Mouse (Mus musculus) layer of hippocampus, postnatal 14 days (tissue): Measurements from ENCODE around the gene Samd5. TPM values are rescaled to one million over a fixed set of nuclear protein-coding genes. Genes with fewer than 3 reads are reported as not detected.

Source experiments
- DNase-seq, 2 experiments: peaks; one replicate each; pipeline ENCODE4 v3.0.0; 2021 to 2022; ENCODE audit warnings: low spot score in 2 of 2, mixed read lengths in 1 of 2
- long read RNA-seq, 2 experiments: library from polyadenylated mRNA; stranded (forward); transcript quantifications; one replicate each; pipeline ENCODE4 v2.0.0; 2021
- total RNA-seq, 2 experiments: library from RNA; stranded (reverse); gene quantifications; 2 replicates each; pipeline ENCODE4 v1.2.3; 2021

Gene Samd5
- 10 to 100 TPM; 15.2 to 16.1 TPM for total RNA-seq
- long read RNA-seq, experiment 1, full-length matches to known transcripts = 4 of 4 reads
- long read RNA-seq, experiment 1, partial matches to known transcripts = 0 of 4 reads
- long read RNA-seq, experiment 1, other reads (novel, unspliced or antisense) = 0 of 4 reads
- long read RNA-seq, experiment 2, full-length matches to known transcripts = 1 of 3 reads
- long read RNA-seq, experiment 2, partial matches to known transcripts = 0 of 3 reads
- long read RNA-seq, experiment 2, other reads (novel, unspliced or antisense) = 2 of 3 reads

DNA sequence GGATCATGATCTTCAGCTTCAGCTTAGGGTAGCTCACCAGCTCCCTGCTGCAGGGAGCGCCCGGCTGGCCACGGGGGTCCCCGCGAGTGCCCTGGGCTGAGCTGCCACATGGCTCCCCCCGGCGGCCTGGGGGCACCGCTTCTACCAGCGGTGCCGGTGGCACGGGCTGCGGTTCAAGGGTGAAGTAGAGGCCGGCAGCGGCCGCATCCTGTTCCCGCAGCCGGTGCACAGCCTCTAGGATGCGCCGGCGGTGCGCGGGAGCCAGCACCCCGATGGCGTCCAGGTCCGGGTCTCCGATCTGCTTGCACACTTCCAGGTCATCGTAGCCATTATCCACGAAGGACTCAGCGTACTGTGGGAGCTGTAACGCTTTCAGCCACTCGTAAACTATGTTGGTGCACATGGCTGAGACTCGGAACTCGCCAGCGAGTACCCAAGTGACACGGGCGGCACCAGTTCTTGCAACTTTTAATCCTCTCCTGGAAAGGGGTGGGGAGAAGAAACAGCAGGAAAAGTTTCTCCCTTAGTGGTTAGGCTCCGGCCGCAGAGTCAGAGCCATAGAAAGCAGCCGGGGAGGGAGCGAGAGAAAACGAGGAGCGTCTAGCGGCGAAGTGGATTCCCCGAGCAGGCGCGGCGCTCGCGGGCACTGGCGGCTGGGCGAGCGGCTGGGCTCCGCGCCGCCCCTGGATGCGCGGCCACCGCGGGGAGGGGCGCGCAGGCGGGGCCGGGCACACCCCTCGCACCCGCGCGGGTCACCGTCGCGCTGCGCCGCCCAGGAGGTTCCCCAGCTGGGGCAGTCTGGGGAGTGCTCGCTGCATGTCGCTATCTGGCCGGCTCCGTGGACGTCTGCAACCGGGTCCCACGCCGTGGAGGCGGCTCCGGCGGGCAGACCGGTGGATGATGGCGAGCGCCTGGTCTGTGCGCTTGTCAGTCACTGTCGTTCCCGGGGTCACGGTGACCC, at the start of gene Samd5:
Gene Samd5, minus strand, starts transcription at position 648 of the 961 bp plus-strand sequence.
- peak; percentile 50 to 58 for DNase-seq

DNA sequence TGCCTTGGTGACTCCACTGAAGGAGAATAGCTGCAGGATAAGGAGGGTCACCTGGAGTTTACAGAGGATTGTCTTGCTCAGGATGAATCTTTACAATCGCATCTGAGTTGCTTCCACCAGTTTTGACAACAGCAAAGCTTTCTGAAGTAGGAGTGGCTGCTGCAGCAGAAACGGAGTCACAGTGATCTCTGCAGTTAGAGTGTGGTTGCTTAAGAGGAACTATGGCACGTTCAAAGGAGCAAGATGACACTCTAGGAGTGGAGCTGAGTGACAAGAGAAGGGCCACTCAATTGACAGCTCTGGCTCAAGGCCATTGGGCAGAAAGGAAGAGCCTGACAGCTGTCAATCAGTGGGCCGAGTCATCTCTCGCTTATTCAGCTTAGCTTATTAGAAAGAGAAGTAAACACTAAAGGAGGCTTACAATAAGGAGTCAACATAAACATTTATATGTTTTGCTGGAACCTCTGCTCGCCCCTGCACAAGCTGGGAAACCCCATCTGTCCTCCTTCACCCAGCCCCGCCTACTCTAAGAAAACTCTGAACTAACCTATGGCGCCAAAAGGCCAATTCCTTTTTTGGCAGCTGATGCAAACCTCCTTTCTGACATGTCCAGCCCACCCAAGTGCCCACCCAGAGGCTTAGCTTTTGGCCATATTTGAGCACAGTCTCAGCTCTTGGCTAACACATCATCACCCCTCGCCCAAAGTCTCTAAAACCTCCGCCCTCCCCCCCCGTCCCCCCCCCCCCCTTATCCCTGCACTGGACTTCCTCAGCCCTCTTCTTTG, 47.7 kb upstream of the Samd5 start:
- DNase-seq = no peak

DNA sequence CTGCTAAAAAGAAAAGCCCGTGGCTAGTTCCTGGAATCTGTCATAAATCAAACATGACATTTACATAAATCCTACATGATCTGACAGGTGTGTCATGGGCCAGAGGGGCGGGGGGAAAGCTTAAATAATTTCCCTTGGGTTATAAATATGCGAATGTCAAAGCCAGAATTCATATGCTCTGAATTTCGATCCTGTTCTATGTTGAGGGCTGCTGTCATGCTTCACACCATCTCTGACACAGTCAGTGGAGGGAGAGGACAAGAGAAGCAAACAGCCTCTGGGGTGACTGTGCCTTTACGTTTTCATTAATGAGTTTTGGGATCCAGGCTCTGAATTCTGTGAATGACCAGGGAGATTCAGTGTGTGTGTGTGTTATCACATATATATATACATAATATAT, 45.0 kb upstream of the Samd5 start:
- no peak for DNase-seq

DNA sequence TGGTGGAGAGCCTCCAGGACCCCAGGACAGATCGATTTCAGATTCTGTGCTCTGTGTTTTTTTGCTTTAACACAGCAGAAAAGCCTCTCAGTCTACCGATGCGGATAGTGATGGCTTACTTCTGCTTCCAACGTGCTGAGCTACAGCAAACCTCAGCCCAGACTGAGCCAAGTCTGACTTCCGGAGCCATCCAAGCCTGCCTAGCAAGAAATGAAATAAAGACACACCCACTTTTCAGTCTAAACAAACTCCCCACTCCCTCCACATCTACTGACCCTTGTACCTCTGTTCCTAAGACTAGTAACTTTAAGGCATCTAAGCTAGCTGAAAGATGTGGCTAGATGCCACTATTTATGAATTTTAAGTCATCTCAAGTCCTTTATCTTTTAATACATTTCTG, 43.1 kb upstream of the Samd5 start:
- DNase-seq = no peak

DNA sequence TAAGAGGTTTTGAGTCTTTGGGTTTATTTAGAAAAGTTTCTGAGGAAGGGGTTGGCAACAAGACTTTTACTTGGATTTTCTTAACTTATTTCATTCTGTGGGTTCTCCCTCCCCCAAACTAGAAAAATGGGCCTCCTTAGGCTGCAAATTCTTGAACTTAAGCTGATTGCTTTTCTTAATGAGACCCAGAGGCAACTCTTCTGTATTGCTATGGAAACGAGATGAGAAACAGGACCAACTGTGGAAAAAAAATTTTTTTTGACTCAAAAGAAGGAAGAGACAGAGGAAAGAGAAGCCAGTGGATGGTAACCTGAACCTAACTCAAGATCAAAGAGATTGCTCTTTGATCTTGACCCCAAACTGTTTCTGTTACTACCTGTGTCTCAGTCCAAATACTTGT, 29.9 kb upstream of the Samd5 start:
- DNase-seq = no peak

DNA sequence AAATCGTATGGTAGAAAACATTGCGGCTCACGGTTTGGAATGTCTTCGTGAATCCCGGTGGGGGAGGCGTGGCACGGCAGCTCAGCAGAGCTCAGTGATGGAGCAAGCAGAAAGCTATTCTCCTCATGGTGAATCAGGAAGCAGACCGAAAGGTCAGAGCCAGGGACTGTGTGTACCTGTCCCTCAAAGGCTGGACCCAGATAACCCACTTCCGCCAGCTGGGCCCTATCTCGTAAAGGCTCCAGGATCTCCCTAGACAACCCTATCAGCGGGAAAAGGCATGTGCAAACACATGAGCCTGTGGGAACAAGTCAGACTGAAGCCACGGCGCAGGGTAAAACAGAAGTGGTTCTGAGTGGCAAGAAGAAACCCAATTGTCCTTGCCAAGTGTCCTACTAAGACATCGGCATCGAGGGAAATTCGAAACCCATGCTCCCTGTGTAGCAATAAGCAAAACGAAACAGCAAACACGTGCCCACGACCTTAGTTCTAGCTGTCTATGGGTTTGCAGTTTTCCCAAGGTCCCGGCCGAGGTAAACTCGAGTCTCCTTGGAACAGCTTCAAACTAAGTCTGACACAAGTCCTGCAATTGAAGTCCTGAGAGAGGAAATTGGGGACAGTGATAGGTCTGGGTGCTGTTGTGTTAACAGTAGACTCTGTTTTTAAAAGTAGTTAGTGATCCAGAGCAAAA, 24.2 kb upstream of the Samd5 start:
- no peak for DNase-seq

DNA sequence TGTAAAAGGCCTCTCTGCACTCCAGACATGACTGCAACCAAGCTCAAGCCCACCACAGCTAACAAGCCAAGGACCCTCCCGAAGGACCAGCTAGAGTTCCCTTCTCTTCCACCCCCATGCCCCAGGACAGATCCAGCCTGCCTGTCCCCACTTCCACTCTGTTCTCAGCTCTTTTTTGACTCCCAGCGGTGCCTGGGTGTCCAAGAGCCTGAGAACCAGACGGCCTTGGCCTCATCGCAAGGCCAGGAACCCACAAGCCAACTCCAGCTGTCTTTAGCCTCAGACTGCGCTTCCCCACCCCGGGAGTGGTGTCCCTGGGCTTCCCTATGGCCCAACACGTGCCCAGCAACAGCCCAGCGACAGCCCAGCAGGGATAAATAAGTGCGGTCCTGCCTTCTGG, 23.1 kb upstream of the Samd5 start:
- no peak for DNase-seq

DNA sequence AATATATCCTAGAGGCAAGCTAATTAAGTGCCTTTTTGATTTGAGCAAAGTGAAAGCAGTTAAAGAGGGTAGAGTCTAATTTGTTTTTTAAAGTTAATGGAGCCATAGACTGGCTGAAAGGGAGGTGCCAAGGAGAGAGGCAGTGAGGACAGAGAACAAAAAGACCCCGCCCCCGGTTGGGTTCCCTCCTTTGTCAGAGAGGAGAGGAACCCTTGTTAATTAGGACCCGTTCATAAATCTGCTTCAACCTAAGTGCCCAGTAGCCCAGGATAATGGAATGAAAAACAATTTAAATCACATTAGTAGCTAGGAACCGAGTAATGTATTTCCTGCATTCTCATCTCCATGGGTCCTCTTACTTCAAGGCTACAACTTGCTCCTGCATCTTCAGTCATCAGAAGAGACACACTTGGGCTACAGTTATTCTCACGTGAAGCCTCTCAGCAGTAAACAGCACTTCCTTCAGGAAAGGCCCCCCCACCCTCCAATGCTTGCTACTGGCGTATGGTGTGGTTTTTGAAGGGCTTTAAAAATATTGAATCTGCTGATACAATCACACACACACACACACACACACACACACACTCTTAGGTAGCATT, 21.6 kb upstream of the Samd5 start:
- no peak for DNase-seq

DNA sequence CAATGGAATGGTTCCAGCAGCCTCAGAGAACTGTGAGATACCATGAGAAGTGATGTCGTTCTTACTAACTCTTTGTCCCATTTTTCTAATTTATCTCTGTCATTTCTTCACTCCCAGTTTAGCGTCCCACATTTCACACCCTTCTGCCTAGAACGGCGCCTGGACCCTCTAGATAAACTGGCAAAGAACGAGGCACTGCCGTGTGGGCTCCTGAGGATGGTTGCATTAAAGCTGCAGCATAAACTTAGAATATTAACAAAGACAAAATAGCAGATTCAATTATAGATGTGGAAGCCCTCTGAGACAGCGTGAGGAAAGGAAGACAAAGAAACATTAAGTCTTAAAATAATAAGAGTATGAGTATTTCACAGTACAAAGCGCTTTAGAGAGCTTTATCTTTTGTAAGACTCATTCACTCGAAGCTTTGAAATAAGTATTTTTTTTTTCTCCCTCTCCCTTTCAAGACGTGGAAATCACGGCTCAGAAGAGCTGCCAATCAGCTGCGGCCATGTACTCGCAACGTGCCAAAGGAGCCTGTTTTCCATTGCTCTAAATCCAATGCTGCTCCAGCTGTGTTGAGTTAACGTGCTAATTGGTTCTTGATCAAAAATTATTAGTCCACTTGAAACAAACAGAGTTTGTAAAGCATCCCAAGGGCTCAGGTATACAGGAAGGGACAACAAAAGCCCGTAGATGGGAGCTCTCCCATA, 19.1 kb upstream of the Samd5 start:
- DNase-seq = no peak

DNA sequence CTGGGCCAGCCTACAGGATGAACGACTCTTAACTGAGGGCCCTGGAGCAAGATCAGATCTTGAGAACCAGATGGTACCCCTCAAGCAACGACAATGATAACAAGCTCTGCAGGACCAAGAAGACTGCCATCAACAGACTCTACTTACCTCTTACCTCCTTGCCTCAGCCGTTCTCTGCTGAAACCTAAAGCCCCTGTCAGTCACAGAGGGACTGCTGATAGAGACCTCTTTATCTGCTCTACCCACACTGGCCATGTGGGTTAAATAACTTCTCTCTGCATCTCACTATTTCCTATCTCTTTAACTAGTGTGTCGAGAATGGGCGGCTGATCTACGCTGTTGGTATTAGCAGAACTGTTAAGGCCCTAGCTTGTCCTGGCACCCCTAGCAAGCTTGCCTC, 5.9 kb upstream of the Samd5 start:
- no peak for DNase-seq

DNA sequence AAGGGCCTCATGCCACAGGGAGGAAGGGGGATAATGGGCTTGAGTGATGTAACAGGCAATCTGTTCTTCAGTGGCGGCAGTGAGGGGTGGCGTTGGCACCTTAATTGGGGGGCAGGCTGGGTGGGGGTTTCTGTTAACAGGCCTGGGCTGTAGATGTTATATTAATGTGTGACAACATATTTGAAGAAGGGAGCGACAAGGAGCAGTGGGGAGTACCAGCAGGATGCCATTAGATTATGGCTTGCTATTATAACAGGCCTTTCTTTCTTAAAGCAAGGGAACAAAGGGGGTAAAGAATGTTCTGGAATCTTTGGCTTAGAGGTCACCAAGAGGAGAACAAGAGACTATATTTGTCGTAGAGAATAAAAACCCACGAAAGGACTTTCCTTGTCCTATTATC, 4.9 kb upstream of the Samd5 start:
- no peak for DNase-seq

DNA sequence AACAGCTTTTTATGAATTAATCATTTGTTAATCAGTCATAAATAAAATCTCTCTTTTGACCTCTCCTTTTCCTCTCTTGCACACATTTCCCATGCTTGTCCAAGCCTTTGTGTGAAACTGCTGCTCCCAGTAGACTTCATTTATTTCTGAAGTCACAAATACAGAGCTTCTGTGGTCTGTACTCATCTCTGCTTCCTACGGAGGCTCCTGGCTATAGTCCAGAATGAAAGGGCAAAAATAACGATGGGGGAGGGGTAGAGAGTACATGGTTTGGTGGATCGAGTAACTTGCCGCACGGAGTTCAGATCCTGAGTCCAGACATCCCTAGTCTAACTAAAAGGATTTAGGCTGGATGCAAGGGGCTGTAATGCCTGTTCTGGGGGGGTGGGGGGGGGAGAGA, 3.1 kb upstream of the Samd5 start:
- no peak for DNase-seq

DNA sequence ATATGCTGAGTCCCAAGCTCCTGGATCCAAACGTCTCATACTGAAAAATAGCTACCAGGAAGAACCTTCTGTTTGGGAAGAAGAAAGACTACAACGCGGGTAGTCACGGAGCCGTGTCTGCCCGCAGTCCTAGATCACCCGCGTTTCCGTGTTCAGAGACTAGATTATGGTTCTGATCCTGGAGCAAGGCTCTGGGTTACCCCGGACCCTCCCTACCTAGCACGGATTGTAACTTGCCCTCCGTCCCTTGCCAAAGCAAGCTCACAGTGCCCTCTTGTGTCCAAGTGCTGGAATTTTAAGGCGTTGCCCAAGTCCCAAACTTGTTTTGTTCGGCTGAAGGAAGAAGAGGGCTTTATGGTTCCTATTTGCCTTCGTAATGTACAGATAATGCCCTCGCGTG, 1.9 kb upstream of the Samd5 start:
- peak; percentile 71 to 88 for DNase-seq

DNA sequence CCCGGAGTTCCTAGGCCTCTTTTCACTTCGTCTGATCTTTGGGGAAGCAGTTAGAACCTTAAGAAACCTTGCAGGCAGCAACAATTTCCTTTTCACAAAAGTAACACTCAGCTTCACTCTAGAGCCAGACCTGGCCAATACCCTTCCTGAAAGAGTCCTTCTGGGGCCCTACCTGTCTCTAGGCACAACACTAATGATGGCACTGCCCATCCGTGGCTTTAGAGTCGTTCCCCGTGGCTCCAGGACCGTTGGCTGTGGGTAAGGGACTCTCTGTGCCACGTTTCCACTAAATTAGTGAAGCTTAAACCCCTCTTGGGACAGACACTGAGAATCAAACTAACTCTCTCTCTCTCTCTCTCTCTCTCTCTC, 1.4 kb upstream of the Samd5 start:
- DNase-seq = no peak

DNA sequence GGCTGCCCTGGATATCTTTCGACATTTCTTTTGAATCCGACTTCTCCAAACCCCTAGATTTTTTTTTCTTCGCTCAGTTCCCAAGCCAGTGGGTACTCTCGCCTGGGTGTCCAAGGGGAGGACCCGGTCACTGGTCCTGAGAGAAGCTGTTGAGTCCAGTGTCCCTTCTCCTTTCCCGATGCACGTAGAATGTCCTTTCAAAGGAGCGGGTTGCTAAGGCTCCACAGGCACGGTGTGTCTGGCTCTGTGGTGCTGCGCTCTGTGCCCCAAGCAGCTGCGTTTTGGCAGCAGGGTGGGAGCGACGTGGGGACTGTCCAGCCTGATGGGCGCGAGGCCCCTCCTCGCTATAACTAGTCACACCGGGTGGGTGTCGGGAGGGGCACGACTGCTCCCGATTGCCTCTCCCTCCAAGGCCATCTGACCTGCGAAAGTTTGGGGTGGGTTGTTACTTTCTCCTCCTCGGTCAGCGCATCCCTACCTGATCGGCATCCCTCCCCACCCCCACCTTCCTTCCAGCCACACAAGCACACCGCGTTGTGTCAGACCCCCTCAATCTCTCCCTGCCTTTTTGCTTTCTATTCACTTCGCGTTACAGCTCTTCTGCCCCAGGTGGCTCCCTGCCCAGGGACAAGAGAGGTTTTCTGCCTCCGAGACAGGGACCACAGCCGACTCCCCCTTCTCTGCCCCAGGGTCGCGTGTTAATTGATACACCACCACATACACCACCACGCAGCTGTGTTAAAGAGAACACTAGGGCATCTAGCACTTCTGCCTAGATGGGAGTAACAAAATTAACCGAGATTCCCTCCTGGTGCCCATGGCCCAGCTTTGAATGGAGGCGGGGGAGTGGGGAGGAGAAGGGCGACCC, 776 bp upstream of the Samd5 start:
- DNase-seq = no peak

DNA sequence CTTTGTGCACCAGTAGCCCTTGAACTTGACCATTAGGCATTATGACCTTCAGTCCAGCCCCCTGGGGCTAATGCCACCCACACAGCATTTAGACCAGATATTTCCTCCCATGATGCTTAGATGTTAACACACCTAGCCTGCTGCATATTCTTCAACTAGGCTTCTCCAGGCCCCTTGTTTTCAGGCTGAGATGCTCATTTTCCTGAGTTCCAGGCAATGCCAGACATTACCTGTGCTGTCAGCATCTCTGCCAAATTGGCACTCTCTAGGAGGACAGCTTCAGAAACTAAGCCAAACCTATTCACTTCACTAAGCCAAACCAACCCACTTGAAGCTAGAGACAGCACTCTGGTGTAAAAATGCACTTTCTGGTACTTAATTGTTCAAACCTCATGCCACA, 1.7 kb downstream of the Samd5 start:
- no peak for DNase-seq

DNA sequence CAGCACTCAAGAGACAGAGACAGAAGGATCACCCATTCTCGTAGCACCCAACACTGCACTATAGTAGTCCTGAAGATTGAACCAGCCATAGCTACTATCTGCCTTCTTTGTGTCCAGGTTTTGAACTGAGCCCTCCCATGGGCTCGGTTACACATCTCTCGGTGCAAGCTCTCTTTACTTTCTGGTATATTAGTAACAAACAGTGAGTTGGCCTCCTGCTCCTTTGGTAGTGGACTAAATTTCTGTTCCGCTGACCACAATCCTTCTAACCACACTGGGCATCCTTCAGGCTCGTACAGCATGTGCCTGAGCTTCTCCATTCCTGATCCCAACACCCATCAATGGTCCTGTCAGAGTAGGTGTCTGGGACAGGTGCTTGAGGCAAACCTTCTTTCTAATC, 2.3 kb downstream of the Samd5 start:
- DNase-seq = no peak

DNA sequence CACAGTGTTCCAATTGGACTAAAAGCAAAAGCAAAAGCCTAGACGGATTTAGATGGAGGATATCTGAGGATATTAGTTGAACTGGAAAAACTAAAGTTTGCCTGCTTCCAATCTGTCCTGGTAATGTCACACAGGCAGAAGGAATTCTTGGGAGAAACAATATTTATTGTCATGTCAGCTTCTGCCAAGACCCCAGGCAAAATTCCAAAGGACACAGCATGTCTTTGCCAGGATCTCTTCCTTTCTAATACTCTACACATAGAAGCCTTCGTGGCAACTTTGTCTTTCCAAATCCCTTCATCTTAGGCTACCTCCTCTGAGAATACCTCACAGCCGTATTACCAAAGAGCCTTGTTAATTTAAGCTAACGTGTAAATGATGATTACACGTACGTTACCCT, 4.7 kb downstream of the Samd5 start:
- no peak for DNase-seq

DNA sequence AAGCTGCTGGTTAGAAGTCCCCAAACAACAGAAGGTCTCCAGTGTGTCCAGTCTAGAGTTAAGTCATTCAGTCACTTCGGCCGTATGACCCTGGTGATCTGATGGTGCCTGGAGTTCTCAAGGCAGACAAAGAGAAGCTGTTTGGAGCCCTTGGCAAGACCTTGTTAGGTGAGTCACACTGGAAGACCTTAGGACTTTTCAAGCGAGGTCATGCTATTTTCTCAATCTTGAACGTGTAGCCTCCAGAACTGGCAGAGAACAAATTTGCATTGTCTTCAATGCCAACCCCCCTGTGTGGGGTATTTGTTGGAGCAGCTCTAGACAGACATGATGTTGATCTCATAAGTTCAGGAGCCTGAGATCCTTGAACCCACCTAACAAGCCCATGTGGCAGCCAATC, 6.2 kb downstream of the Samd5 start:
- no peak for DNase-seq
